Mouse (Mus musculus) B cell, adult 62 days (primary cell): Measurements from ENCODE around the gene Spns3. TPM values are rescaled to one million over a fixed set of nuclear protein-coding genes. Genes with fewer than 3 reads are reported as not detected.

ENCODE experiments used
- total RNA-seq: library from RNA; stranded (reverse); gene quantifications from 4 replicates; pipeline ENCODE4 v1.2.4, GENCODE M21; 2023

Spns3 gene
- total RNA-seq = 12.7 to 15.2 TPM (median 14.3 TPM) in 4 replicates

GRCm38 (mm10) chr11:72550134-72550988, at the start of gene Spns3:
Gene Spns3 (minus strand): TSS chr11:72550506.

GRCm38 (mm10) chr11:72489881-72490301, 60.4 kb downstream of the Spns3 start, which contains the start of gene Spns2:
Gene Spns2 (minus strand): TSS chr11:72489904.

Other genes starting within 250 kb of the Spns3 start
- gene Xaf1, start 248.9 kb downstream of the Spns3 start, total RNA-seq = 29.6 to 39.2 TPM (median 35.9 TPM) in 4 replicates
- 0.58 TPM in 1 of 4 replicates, not detected in the others for gene Fbxo39, start 236.1 kb downstream of the Spns3 start, total RNA-seq
- gene Tekt1, start 188.1 kb downstream of the Spns3 start, total RNA-seq = not detected in 4 replicates
- 0.24 to 1.3 TPM (median 0.66 TPM) in 3 of 4 replicates, not detected in the other for gene Smtnl2, start 138.8 kb downstream of the Spns3 start, total RNA-seq
- gene Ggt6, start 115.0 kb downstream of the Spns3 start, total RNA-seq = not detected in 4 replicates
- gene Mybbp1a, start 109.2 kb downstream of the Spns3 start, total RNA-seq = 167 to 187 TPM (median 178 TPM) in 4 replicates
- 35.4 to 45.3 TPM (median 38.7 TPM) in 4 replicates for gene Spns2, start 60.6 kb downstream of the Spns3 start, total RNA-seq
- gene Ube2g1, start 56.8 kb upstream of the Spns3 start, total RNA-seq = 36.1 to 40.7 TPM (median 37.2 TPM) in 4 replicates
- 102 to 112 TPM (median 103 TPM) in 4 replicates for gene Ankfy1, start 139.5 kb upstream of the Spns3 start, total RNA-seq
- 4.7 to 6.9 TPM (median 6.0 TPM) in 4 replicates for gene Cyb5d2, start 245.6 kb upstream of the Spns3 start, total RNA-seq
- 88.1 to 91.1 TPM (median 88.7 TPM) in 4 replicates for gene Zzef1, start 245.7 kb upstream of the Spns3 start, total RNA-seq